Comparison of ENCODE assay signal across 1 mouse cellular context in the genomic region with DNA sequence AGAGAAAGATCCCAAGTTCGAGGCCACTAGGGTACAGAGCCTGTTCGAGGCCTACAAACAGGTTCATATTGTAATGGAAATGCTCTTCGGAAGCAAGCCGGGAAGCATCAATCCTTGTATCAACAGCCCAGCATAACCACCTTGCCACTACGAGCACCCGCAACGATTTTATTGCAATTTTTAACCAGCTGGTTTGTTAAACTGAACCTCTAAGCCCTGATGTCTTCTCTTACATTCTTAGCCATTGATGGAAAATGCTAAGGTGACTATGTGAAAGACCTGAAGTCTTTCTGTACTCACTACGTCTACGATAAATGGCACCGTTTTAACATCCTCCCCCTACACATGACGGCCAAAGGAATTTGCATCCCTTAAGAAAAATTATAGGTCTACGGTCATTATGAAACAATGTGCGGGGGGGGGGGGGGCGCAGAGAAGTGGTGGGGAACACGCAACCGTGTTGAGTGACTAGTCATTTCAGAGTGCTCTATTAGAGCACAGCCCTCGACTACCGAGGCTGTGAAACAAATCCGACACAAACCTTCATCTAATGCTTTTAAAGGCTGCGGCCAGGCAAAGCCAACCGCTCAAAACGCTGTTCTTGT.
TF ChIP-seq lines count a peak whose summit lies in the region.

No protein-coding gene starts in this region.

TF ChIP-seq in MEL, 35 proteins besides CTCF, POLR2A, EP300 and RAD21 (continued from another document):
- TF ChIP-seq HCFC1 (IDR thresholded peaks at IDR 0.05; ENCODE audit: low read depth, low read length) (no peak; the same call in 1 of the 2 replicates), RCOR1 (IDR thresholded peaks at IDR 0.05; ENCODE audit: low read depth, low read length) (no peak), SIN3A (IDR thresholded peaks at IDR 0.05; ENCODE audit: low read length) (no peak; the same call in 1 of the 2 replicates), ETS1 (IDR thresholded peaks at IDR 0.05; ENCODE audit: low read depth, low read length) (no peak), MAX (IDR thresholded peaks at IDR 0.05; ENCODE audit: low read length) (peak; percentile 31; the same call in 1 of the 2 replicates)
